Mouse (Mus musculus): ENCODE results near the gene Apoh. TPM values are rescaled to one million over a fixed set of nuclear protein-coding genes. Genes with fewer than 3 reads are reported as not detected.
A peak's percentile ranks its signal among the peaks of the same experiment; 100 is the strongest.

Apoh gene
- not detected for total RNA-seq (2022)

DNA sequence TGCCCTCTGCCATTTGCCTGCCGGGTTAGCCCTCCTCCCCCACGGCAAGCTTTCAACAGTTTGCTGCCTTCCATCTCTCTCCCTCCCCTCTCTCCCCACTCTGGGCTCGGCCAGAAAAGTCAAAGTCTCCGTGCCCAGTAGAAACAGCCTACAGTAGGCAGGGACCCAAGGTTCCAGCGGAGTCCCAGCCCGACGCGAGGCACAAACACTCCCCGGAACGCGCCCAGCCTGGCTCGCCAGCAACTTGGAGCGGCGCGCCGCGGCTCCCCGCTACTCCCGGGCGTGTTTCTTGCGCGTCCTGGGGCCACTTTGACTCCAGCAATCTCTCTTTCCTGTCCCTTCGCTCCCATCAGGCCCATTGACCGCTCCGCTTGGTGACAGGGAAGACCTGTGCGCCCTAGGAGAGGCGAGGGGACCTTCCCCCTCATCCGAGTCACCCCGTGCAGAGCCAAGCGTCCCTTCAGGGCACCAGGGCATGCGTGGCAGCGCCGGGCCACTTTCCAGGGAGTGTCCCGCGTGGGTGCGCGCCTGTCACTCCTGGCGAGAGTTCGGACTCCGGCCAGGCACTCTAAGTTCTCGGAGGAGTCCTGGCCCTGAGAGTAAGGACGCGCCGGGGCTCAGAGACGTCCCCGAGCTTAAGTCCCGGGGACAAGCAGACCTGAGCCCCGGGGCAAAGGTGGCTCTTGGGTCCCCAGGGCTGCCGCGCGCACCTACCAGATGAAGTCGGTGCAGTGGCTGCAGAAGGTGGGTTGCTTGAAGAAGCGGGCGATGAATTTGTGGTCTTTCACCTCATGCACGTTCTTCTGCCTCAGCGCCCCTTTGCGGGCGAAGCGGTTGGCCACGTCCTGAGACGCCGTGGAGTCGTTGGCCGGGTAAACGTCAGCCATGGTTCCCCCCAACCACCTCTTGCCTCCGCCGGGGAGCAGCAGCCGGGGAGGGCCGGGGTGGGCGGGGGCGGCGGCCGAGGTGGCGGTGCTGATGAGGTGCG lies at the start of gene Apoh:
Gene Apoh (plus strand): TSS at position 574 of the 988 bp plus-strand sequence.
- peak; percentile 59 for DNase-seq (ENCODE audit: low spot score)

DNA sequence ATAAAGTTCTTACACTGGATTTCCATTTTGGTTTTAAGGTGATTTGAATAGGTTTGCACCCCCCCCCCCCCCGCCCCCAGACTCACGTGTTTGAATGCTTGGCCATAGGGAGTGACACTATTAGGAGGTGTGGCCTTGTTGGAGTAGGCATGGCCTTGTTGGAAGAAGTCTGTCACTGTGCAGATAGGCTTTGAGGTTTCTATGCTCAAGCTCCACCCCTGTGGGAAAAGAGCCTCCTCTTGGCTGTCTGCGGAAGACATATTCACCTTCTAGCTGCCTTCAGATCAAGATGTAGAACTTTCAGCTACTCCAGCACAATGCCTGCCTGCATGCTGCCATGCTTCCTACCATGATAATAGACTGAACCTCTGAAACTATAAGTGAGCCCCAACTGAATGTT lies 49.3 kb upstream of the Apoh start:
- DNase-seq (ENCODE audit: low spot score): no peak

DNA sequence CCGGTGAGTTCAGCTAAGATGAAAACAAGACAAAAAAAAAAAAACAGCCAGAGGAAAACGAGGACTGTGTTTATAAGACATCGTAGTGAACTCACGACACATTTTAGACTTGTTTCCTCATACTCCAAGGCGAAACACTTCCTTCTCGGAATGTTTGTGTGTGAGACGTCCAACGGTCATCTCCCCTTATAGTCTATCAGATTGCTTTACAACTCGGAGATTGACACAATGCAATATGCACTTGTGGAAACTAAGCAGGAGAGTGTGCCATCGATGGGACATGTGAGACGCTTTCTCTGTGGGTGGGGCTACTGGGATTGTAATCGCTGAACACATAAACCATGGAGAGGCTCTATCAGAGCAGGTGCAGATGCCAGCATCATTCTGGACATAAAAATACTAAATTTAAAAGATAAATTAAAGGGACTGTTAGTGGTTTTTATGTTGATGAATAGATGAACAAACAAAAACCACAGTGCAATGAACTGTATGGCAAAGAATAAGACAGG lies 48.8 kb upstream of the Apoh start:
- DNase-seq (ENCODE audit: low spot score): no peak

DNA sequence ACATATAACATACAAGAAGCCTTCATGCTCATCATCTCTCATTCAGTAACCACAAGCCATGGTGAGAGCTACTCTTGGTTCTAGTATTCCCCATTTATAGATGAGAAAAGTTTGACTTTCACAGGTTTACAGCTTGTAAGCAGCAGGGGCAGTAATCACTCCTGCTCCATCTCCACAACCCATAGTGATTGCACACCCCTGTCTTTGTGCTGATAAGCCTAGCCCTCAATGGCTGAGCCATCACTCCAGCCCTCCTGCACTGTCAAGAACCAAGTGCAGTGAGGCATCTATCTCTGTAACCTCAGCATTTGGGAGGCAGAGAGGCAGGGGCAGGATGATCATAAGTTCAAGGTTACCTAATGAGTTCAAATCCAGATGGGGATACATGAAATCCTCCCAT lies 47.8 kb upstream of the Apoh start:
- no peak for DNase-seq (ENCODE audit: low spot score)

DNA sequence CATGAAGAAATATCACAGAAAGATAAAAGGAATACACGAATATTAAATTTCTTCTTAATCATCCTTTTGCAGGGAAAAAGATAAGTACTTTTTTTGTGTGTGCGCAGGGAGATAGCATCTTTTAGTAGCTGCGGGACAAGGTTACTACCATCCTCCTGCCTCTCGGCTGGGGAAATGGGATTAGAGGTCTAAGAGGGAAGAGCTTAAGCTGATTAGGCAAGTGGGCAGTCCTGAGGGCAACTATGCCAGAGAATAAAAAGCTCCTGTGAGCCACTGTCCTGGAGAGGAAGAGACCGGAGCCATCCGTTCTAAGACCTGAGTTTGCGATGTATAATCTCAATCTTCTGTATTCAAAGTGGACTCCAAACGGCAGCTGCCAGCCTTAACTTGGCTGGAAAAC lies 45.2 kb upstream of the Apoh start:
- DNase-seq (ENCODE audit: low spot score): no peak

DNA sequence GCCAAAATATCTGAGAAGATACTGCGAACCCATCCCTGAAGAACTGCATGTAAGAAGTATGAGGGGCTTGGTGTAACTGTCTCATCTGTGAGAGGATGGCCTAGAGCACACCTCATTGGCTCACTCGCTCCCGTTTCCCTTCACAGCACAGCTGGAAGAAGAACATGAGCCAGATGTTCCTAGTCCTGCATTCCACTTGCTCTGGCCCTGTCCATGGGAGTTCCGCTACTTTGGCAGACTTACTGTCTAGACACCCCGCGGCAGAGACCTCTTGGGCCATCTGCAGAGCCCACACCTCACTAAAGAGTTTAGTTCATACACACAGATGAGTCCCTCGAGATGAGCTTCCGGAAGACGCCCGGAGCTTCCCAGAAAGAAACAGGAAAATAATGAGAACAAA lies 43.2 kb upstream of the Apoh start:
- DNase-seq (ENCODE audit: low spot score): no peak

DNA sequence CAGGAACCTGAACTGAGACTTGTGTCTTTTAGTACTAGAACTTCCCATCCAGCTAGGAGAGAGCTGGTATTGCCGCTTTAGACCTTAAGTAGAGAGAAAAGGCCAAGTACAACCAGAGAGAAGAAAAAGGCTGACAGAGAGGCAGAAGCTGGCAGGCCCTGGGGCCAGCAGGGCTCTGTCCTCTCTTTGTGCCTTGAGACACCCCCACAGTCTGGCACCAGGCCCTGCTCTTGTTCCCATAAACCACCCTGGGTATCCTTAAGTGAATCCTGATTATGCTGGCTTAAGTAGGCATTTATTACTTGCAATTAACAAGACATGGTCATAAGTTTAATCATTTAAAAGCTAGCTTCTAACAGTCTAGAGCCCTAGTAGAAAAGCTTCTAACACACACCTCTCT lies 42.7 kb upstream of the Apoh start:
- no peak for DNase-seq (ENCODE audit: low spot score)

DNA sequence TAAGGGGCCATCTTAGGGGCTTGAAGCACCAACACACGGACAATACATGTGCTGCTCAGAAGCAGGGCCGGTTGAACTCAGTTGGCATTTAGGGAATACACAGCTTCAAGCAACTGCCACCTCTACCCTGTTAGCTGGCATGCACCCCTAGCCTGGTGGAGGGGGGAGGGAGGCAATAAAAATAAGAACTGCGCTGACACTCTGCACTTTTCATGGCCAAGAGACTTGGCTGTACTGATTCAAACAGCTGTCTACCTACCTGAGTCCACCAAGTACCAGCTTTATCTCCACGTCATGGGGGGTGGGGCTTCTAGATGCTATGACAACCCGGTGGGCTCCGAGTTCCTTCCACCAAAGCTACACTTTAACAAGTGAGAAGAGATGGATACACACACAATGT lies 42.1 kb upstream of the Apoh start:
- DNase-seq (ENCODE audit: low spot score): no peak

DNA sequence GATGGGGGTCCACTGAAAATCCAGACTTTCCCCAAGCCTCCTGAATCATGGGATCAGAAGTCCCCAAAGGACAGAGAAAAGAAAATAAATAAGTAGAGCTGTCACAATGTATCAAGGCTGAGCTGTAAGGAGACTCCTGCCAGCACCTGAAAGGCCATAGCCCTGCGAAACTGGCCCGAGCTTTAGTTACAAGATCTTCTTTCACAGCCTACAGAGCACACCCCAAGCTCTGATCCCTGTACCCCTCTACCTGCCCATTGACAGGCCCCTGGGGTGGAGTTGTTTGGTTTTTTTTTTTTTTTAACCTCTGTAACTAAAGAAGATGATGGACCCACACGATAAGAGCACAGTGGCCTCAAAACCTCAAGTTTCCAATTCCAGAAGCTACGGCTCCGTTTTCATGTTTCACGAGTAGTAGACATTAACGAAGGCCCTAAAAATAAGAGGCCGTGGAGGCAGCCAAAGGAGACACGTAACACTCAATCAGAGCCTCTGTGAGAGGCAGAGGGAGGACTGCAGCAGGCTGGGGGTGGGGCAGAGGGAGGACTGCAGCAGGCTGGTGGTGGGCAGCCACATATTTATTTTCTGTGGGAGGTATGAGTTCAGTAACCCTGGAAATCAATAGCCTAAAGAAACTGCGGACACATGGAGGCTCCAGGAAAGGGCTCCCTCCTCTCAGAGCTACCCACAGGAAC lies 41.2 kb upstream of the Apoh start:
- DNase-seq (ENCODE audit: low spot score): no peak

DNA sequence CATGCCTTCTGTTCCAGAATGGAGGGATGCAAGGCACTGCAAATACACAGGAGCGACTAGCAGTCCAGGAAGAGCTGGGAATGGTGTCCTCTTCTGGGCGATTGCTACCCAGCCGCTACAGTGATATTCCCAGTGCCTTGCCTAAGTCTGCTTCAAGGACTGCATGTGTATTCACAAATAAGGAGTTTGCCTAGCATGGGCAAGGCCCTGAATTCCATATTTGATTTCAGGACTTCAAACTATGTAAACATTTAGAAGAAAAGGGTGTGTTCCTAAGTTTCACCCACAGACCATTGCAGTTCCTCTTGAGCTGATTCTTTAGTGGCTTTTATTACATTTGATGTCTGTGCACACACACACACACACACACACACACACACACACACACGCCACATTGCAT lies 39.4 kb upstream of the Apoh start:
- no peak for DNase-seq (ENCODE audit: low spot score)

DNA sequence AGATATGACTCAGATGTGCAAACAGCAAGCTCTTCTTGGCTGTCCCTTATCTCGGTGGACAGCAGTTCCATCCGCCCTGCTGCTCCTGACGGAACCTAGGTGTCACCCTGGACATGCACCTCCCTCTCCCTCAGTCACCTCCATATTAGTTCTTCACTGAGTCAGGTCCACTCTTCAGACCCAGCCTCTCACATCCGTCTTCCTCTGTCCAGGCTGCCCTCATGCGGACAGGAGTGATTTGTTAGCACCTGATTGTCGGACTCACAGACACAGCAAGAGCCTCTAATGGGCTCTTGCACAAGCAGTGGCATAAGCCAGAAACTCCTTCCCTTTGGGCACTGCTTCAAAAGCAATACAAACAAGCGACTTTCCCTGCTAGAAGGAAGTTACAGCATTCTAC lies 35.9 kb upstream of the Apoh start:
- DNase-seq (ENCODE audit: low spot score): no peak

DNA sequence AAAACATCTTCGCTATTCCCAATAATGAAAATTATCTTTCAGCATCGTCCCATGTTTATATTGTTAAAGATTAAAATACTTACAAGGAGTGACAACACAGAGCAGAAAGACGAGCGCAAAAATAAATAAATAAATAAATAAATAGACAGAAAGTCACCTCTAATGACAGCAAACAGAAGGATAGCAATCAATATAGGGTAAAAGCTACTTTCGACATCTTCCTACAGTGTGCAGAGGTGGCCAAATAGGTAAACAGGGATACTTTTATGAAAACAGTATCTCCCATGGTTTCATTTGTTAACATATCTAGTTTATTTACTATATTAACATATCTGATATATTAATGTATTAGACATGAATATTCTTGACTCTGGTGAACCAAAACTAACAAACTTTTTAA lies 34.9 kb upstream of the Apoh start:
- DNase-seq (ENCODE audit: low spot score): no peak

DNA sequence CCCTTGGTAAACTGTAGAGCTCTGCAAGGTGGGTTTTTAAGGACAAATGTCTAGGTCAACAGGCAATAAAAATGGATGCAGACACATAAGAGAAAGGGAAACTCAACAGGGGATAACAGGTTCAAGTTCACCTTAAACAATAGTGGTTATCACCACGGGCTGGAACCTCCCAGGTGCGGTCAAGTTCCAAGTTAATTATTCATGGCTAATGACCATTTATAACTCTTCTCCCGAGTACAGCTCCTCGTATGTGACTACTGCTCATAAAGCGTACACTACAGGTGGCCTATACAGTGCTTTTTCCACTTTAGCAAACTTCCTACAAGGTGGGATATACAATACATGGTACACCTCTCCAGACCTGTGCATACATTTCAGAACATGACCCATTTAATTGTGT lies 33.4 kb upstream of the Apoh start:
- DNase-seq (ENCODE audit: low spot score): no peak

DNA sequence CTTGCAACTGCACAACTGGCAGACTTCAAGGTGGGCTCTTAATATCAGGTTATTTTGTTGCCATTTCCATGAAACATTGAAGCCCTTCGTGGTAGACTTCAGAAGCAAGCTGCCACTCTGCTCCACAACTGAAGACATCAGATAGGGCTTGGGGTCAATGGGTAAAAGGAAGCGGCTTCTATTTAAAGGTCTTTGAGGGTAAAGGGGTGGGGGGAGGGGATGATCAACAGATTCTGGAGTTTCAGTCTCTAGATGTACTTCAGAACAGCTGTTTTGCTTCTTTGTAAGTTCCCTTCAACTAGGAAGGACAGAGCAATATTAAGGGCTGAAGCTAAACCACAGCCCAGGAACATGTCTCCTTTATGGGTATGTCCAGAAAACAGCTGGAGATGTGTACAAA lies 31.2 kb upstream of the Apoh start:
- no peak for DNase-seq (ENCODE audit: low spot score)

DNA sequence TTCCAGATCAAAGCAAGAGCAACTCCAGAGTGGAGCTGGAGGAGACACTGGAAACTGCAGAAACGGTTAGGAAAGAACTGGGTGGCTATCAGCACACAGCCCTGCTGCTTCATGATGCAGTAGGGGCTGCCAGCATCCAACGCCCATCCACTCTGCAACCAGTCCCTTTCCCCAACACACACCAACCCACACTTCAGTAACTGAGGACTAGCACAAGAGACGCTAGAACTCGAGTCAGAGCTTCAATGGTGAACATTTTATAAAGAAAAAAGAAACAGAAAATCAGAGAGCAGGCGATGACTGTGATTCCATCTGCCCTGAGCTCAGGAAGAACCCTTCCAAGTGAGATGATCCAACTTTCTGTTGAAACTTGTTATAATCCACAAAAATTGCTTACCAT lies 30.6 kb upstream of the Apoh start:
- no peak for DNase-seq (ENCODE audit: low spot score)

DNA sequence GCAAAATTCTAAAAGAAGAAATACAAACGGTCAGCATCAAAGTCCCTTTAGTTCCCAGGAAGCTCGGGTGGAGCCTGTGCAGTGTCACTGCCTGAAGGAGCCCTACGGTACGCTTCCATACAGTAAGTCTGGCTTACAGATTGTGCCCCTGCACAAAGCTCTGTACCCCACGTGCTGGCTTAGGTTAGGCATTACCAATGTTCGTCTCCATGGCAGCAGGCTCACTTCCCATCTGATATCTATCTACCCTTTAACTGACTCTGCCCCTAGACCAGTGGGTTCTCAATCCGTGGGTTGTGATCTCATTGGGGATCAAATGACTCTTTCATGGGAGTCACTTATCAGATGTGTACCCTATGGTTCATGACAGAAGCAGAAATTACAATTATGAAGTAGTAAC lies 27.4 kb upstream of the Apoh start:
- no peak for DNase-seq (ENCODE audit: low spot score)

DNA sequence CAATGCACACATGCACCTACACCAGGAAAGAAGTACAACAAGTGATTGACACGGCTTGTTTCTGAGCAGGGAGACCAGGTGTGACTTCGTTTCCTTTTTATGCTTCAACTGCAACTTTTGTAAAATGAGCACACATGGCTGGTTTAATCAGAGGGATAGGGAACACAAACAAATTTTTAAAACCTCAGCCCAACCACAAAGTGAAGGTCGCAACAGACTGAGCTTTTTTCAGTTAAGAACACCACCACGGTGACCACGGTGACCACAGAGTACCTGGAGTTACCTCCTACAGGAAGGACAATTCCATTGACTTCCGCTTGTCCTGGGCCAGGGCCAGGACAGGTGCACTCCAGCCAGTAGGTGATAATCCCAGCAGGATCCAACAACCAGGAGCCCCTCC lies 25.3 kb upstream of the Apoh start:
- DNase-seq (ENCODE audit: low spot score): no peak

DNA sequence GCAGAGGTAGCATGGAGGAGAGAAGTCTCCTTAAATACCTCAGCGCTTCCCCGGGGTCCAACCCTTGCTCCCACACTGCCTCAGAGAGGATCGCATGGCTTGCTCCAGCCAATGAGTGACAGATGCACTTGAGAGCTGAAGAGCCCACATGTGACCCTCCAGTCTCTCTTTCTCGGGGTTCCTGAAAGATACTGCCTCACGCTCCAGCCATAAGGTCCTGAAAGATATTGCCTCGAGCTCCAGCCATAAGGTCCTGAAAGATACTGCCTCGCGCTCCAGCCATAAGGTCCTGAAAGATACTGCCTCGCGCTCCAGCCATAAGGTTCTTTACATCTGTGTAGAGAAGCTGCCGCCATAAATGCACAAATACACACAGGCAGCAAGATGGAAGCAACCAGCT lies 24.0 kb upstream of the Apoh start:
- DNase-seq (ENCODE audit: low spot score): no peak

DNA sequence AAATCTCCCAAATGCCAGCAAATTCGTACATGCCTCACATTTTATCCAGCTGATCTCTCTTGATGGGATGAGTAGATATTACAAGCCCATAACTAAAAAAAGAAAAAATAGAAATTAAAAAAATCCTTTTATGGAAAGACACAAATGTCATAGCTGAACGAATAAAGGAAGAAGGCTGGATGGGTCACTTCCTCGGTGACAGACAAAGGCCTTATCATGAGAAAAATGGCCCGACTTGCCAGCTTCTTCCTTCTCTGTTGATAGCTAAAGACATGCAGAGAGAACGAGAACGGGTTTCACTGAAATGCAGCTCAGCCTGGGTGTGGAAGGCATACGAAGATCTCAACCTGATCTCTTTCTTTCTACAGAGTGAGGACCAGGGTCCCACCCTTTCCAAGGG lies 22.6 kb upstream of the Apoh start:
- DNase-seq (ENCODE audit: low spot score): no peak

DNA sequence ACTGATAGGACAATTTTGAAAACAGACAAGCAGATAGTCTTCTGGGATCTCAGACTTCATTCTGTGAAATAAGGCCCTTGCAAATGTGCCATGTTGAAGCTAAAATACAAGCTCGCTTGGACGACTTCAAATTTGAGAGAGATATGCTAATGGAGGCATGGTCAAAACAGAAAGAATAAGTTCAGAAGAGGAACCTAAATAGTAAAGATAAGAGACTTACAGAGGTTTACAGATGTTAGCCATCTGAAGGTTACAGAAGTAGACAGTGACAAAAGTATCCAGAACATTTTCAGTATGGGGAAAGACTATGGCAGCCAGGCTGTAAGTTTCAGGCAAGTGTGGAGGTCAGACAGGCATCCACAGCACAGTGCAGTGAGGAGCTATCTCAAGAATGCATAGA lies 21.0 kb upstream of the Apoh start:
- DNase-seq (ENCODE audit: low spot score): no peak

DNA sequence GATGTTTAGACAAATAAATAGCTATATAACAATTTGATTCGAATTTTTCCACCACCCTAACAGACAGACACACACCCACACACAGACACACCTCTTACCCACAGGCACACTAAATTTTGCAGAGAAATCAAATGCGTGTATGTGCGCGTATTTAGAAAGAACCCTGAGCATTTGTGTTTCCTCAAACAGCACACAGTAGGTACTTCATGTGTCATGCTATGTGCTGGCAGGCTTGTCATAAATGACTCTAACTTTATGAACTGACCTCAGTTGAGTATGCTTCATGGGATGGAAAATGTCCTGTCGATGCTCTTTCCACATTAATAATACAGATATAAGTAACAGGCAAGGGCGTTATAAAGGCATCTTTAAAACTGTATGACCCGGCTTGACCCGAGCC lies 17.2 kb upstream of the Apoh start:
- no peak for DNase-seq (ENCODE audit: low spot score)

DNA sequence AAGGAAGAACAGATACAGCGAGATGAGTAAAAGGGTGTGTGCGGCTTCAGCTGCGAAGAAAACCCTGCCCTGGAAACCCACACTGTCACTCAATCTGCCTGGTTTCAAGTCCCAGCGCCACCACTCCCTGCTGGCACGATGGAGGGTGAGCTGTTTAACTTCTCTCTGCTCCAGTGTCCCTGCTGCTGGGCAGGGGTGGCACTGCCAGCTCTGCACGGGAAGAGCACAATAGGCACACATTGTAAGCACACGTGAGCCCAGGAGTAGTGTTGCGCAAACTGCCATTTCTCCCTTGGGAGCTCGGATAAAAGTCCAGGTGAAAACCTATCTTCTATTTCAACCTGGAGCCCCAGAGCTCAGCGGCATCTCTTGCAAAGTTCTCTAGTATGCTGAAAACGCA lies 12.3 kb upstream of the Apoh start:
- no peak for DNase-seq (ENCODE audit: low spot score)

DNA sequence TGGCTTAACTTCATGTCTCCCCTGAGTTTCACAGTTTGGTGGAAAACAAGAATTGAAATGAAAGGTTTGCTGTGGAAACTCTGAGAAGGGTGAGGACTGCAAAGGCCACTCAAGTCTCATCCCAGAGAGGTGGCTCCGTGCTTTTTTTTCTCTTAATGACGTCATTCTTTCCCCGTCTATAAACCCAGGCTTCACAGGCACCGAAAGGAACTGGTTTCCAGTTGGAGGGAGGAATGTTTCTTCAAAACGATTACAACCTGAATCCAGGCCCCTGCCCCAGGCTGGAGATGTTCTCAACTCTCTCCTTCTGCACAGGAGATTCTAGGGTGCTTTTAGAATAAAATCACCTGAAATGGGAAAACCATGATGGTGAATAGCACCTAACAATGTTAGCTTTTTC lies 10.1 kb upstream of the Apoh start:
- no peak for DNase-seq (ENCODE audit: low spot score)
